Mouse (Mus musculus): ENCODE data around the gene Ccdc57.

- TF ChIP-seq CTCF (IDR thresholded peaks at IDR 0.05; ENCODE audit: borderline replicate concordance, extremely low read depth, insufficient read depth, insufficient read length), result no peak
- TF ChIP-seq POLR2A (IDR thresholded peaks at IDR 0.05; ENCODE audit: borderline replicate concordance, extremely low read depth, insufficient read depth, insufficient read length, poor library complexity, severe bottlenecking), result no peak
Measured at GRCm38 (mm10) chr11:120798244-120798643, 134.4 kb downstream of the Ccdc57 start.

All from brain, embryonic 14.5 days (tissue).